32 mouse cellular contexts compared by ENCODE assay signal in the genomic region with DNA sequence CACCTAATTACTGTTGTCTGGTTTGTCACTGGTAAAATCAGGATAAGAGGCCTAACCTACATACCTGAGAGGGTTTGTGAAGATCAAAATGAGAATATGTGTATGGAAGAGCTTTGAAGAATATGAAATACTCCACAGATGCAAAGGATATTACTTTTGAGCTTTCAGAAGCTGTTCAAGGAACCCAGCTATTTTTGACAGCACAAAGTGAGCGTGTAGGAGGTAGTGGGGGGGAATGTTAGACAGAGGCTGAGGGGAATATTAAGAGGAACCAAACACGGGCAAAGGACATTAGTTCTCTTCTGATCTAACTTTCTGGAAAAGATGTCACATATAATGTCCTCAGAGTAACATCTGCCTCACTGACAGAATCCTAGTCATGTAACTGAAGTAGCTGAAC.
"Had no signal": no experiment of that assay in that cellular context is flagged by ENCODE, and none has a peak within 500 bp of the region (broad histone marks: within the 10 kb centered on the region; RNA-seq: fewer than 3 reads in every experiment).

No protein-coding gene starts in this region.

- H3K36me3 ChIP-seq: limb, embryonic 10.5 days; limb, embryonic 12.5 days; limb, embryonic 13.5 days; limb, embryonic 15.5 days; liver, embryonic 12.5 days; liver, embryonic 13.5 days; liver, embryonic 15.5 days; lung, embryonic 15.5 days; midbrain, embryonic 10.5 days; midbrain, embryonic 12.5 days; midbrain, embryonic 15.5 days; neural tube, embryonic 12.5 days had no signal

- H3K9ac ChIP-seq: limb, embryonic 12.5 days; limb, embryonic 13.5 days; limb, embryonic 15.5 days; liver, embryonic 12.5 days; liver, embryonic 13.5 days; liver, embryonic 14.5 days; liver, embryonic 15.5 days; liver, postnatal 0 days; lung, embryonic 14.5 days; lung, embryonic 15.5 days; midbrain, embryonic 12.5 days; midbrain, embryonic 13.5 days; midbrain, embryonic 15.5 days; neural tube, embryonic 12.5 days; neural tube, embryonic 13.5 days had no signal

- H3K4me1 ChIP-seq: limb, embryonic 10.5 days; limb, embryonic 12.5 days; limb, embryonic 13.5 days; limb, embryonic 15.5 days; liver, embryonic 12.5 days; liver, embryonic 13.5 days; liver, embryonic 15.5 days; lung, embryonic 15.5 days; megakaryocyte, embryonic 14.5 days; midbrain, embryonic 12.5 days; neural tube, embryonic 12.5 days; neural tube, embryonic 13.5 days had no signal

- H3K27me3 ChIP-seq: limb, embryonic 12.5 days; limb, embryonic 13.5 days; limb, embryonic 15.5 days; liver, embryonic 12.5 days; liver, embryonic 13.5 days; liver, embryonic 15.5 days; lung, embryonic 15.5 days; megakaryocyte, embryonic 14.5 days; midbrain, embryonic 12.5 days; midbrain, embryonic 13.5 days; midbrain, embryonic 15.5 days; neural tube, embryonic 12.5 days had no signal

- DNase-seq: left cerebral cortex, postnatal 4 days; liver; liver, embryonic 13.5 days; liver, postnatal 0 days; lung, adult 18-20 months; lung, adult 2 months; lung, embryonic 14.5 days; lung, postnatal 10 days; lung, postnatal 14 days; lung, postnatal 36 days; lung, postnatal 4 days; midbrain, embryonic 14.5 days had no signal

- H3K9me3 ChIP-seq: limb, embryonic 10.5 days; limb, embryonic 12.5 days; limb, embryonic 13.5 days; limb, embryonic 15.5 days; liver, embryonic 15.5 days; lung, embryonic 15.5 days; midbrain, embryonic 10.5 days; midbrain, embryonic 12.5 days; midbrain, embryonic 13.5 days; midbrain, embryonic 15.5 days; neural tube, embryonic 12.5 days; neural tube, embryonic 13.5 days had no signal

- H3K27ac ChIP-seq: limb, embryonic 10.5 days; limb, embryonic 12.5 days; limb, embryonic 13.5 days; limb, embryonic 15.5 days; liver, embryonic 12.5 days; liver, embryonic 13.5 days; liver, embryonic 14.5 days; liver, embryonic 15.5 days; lung, embryonic 15.5 days; macrophage; midbrain, embryonic 10.5 days; midbrain, embryonic 12.5 days; midbrain, embryonic 13.5 days; midbrain, embryonic 15.5 days; neural tube, embryonic 12.5 days; neural tube, embryonic 13.5 days had no signal

- H3K4me2 ChIP-seq: limb, embryonic 12.5 days; limb, embryonic 13.5 days; limb, embryonic 15.5 days; liver, embryonic 11.5 days; liver, embryonic 12.5 days; liver, embryonic 13.5 days; liver, embryonic 15.5 days; lung, embryonic 14.5 days; lung, embryonic 15.5 days; midbrain, embryonic 11.5 days; midbrain, embryonic 12.5 days; midbrain, embryonic 13.5 days; midbrain, embryonic 15.5 days; neural tube, embryonic 12.5 days; neural tube, embryonic 13.5 days had no signal

- H3K4me3 ChIP-seq: limb, embryonic 10.5 days; limb, embryonic 12.5 days; limb, embryonic 13.5 days; limb, embryonic 15.5 days; liver, embryonic 12.5 days; liver, embryonic 13.5 days; liver, embryonic 15.5 days; lung, embryonic 15.5 days; megakaryocyte, embryonic 14.5 days; midbrain, embryonic 10.5 days; midbrain, embryonic 12.5 days; midbrain, embryonic 13.5 days; midbrain, embryonic 15.5 days; myocyte; neural tube, embryonic 12.5 days; neural tube, embryonic 13.5 days had no signal

- ATAC-seq: liver, embryonic 12.5 days; liver, postnatal 0 days; lung, postnatal 0 days; midbrain, embryonic 13.5 days; midbrain, embryonic 15.5 days had no signal
